Mouse (Mus musculus) left cerebral cortex, postnatal 25 days (tissue): ENCODE results near the gene Rpl18. TPM values are rescaled to one million over a fixed set of nuclear protein-coding genes. Genes with fewer than 3 reads are reported as not detected.

Experiments
- DNase-seq, 2 experiments: peaks; one replicate each; pipeline ENCODE4 v3.0.0; 2022; ENCODE audit warnings: low spot score in 2 of 2, mixed read lengths in 1 of 2
- intact Hi-C: fragments of 180-260 bp; cut with DNase I; formaldehyde crosslinking; loops from one replicate; pipeline ENCODE4 v1.15.1; 2025
- total RNA-seq, 2 experiments: library from RNA; stranded (reverse); gene quantifications; 2 replicates each; pipeline ENCODE4 v1.2.3; 2021

Rpl18 gene
- total RNA-seq = 100 to 1,000 TPM; 315 to 323 TPM

DNA sequence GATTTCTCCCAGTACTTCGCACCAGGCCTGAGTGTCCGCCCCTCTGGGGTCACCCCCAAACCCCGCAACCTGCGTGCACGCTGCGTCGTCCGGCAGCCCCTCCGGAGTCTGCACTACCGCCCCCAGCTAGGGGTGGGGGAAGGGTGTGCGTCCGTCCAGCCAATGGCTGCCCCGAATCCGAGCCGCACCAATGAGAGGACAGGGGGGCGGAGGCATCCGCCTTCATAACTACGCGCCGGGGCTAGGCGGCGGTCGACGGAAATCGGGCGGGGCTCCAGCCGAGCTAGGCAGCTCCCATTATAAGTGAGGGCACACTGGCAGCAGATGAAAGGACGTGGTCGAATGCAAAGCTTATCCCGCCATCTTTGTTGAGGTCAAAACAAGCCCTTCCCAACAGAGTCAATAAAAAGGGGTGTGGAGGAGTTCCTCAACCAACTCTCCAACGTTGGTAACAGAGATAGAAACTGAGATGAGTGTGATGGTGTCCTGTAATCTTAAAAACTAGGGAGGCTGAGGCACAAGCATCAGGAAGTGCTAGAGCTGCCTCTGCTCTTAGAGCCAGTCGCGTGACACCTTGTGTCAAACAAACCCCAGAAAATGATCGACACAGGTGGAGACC is at the start of gene Rpl18:
TSS of gene Rpl18 (plus strand) at position 368 of the 619 bp plus-strand sequence.
- DNase-seq = peak; percentile 98 to 99
- intact Hi-C loops = loop anchor here (5.0 kb wide), 1 partner anchor 87 kb away; no protein-coding TSS in a partner anchor

- DNase-seq = no peak
- intact Hi-C loops = no loop called here
These were observed 49.1 kb upstream of the Rpl18 start, which contains the start of gene Fut2 for GRCm38 (mm10) chr7:45666161-45666560. Gene Fut2, minus strand, starts transcription at chr7:45666394.

DNA sequence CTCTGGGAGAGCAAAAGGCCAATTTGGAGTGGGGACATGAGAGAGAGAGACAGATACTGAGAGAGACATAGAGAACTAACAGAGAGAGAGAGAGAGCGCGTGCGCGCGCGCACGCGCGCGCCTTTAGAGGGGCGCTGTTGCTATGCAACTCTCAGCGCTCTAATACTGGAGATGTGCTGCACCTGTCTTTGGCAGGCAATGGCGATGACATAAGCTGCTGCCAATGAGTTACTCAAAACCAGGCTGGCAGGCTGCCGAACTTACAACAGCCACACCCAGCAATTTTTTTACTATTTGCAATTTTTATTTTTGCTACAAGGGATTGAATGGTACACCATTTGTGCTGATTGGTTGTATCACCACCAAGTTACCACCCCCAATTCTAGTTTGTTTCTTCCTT is 47.5 kb upstream of the Rpl18 start:
- intact Hi-C loops = no loop called here
- peak in 1 of 2 experiments; percentile 33 for DNase-seq

DNA sequence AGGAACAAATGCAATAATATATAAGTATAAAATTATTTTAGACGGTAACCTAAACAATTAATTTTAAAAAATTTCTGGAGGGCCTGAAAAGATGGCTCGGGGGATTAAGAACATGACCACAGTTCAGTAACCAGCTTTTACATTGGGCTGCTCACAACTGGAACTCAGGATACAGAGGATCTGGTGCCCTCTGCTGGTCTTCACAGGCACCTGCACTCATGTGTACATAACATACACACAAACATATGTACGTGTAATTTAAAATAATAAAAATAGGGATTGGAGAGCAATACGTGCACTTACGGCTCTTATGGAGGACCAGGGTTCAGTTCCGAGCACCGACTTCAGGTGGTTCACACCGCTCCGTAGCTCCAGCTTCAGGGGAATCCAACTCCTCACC is 46.3 kb upstream of the Rpl18 start:
- DNase-seq = no peak
- intact Hi-C loops = no loop called here

- no peak for DNase-seq
- intact Hi-C loops = no loop called here
These were observed 37.5 kb upstream of the Rpl18 start for GRCm38 (mm10) chr7:45677627-45678295.

GRCm38 (mm10) chr7:45678513-45678912 is 36.7 kb upstream of the Rpl18 start:
- intact Hi-C loops = no loop called here
- DNase-seq = no peak

- intact Hi-C loops = loop anchor here (5.0 kb wide), 2 partner anchors 73 to 88 kb away; no protein-coding TSS in a partner anchor
- no peak for DNase-seq
These were observed 35.2 kb upstream of the Rpl18 start for GRCm38 (mm10) chr7:45679966-45680621.

DNA sequence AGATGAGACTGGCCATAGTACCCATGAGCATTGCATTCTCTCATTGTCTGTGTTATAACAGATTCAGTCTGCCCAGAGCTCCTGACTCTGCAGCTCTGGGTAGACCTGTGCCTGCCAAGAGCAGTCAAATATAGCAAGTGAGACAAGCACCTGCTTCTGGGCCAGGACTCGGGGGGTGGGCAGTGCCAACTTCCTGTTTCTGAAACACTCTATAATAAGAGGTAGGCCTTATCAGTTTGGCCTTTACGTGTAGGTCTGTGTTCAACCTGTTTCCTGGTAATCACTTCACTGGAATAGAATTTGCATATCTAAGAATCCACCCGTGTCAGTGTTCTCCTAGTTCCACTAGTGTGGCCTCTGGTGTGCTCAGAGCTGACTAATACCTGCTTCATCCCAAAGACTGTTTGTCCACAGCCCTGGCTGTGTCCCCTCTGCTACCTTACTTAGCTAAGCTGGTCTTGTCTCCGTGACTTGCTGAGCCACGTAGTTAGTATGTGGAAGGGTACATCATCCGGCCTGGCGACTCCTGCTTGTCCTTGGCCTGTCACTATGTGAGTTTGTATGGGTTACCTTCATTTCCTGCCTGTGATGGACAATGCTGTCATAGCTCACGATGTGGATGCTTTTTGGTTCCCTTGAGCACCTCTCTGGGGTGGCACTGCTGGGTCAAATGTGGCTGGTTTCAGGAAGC is 34.1 kb upstream of the Rpl18 start:
- intact Hi-C loops = loop anchor here (5.0 kb wide), 2 partner anchors 74 to 89 kb away; no protein-coding TSS in a partner anchor
- no peak for DNase-seq

GRCm38 (mm10) chr7:45682144-45683126 is 32.8 kb upstream of the Rpl18 start:
- intact Hi-C loops = loop anchor here (5.0 kb wide), 2 partner anchors 75 to 90 kb away; no protein-coding TSS in a partner anchor
- DNase-seq = peak; percentile 82 to 89

- intact Hi-C loops = loop anchor here (5.0 kb wide), 2 partner anchors 76 to 91 kb away; no protein-coding TSS in a partner anchor
- DNase-seq = no peak
These were observed 31.7 kb upstream of the Rpl18 start, which contains the start of gene Ntn5 for GRCm38 (mm10) chr7:45683396-45684050. Gene Ntn5, plus strand, starts transcription at chr7:45684022.

DNA sequence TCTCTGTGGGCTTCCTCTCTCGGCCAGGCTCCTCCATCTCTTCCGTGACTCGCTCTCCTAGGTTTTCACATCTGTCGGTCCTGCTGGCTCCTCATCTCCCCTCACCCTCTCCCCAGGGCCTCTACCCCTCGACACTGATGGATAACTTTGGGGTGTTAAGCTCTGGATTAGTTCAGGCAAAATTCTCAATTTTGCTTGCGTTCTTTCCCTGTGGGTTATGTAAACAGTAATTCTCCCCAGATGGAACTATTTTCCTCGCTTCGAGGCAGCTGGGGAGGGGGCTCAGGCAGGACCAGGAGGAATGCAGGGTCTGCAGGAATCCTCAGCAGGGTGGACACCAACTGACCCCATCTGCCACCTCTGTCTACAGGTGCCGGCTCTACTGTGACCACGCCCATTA is 29.4 kb upstream of the Rpl18 start:
- DNase-seq = no peak
- intact Hi-C loops = no loop called here

DNA sequence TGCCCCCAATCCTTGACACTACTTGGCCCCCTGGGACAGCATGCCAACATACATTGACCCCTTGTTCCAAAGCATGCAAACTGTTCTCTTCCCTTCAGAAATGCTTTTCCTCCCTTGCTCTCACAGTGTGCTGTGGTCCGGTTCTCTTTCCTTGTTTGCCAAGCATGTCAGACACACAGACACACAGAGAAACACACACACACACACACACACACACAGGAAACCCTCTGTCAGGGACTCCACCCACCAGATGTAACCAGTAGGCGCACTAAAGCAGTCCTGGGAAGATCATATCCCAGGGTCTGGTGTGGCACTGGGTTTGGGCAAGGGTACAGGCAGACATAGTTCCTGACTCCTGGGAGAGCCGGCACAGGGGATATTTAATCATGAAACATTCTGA is 28.4 kb upstream of the Rpl18 start:
- intact Hi-C loops = no loop called here
- DNase-seq = no peak

DNA sequence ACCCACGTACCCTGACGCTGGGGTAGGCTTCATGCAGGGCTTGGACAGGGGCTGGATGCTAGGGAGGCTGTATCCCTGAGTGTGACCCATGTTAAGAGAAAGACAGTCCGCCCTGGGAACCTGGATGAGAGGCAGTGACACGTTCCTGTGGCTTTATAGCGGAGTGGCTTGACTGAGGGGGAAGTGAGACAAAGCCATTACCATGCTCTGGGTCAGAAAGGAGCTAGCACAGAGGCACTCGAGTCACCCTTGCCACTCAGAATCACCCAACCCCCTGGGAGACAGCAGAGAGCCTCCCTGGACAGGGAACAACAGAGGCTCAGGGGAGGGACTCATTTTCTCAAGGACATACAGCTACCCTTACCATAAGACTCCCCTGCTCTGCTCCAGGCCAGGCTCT is 26.2 kb upstream of the Rpl18 start:
- no peak for DNase-seq
- intact Hi-C loops = no loop called here

DNA sequence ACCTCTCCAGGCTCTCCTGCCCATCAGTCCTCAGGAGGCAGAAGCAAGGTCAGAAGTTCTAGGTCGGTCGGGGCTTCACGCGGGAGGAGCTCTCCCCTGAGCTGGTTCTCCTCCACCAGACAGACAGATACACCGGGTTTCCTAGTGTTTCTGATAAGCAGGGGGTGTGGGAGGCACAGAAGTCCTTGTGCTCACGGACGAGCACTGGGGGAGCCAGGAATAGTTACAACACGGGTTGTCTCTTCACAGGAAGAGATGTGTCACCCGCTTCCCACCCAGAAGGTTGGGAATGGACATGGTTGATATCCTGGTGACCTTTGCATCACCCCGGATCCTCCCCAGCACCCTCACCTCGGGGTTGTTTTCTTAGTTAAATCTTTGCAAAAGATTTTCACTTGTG is 25.5 kb upstream of the Rpl18 start:
- DNase-seq = no peak
- intact Hi-C loops = no loop called here

GRCm38 (mm10) chr7:45692364-45692763 is 22.9 kb upstream of the Rpl18 start:
- DNase-seq = no peak
- intact Hi-C loops = no loop called here

DNA sequence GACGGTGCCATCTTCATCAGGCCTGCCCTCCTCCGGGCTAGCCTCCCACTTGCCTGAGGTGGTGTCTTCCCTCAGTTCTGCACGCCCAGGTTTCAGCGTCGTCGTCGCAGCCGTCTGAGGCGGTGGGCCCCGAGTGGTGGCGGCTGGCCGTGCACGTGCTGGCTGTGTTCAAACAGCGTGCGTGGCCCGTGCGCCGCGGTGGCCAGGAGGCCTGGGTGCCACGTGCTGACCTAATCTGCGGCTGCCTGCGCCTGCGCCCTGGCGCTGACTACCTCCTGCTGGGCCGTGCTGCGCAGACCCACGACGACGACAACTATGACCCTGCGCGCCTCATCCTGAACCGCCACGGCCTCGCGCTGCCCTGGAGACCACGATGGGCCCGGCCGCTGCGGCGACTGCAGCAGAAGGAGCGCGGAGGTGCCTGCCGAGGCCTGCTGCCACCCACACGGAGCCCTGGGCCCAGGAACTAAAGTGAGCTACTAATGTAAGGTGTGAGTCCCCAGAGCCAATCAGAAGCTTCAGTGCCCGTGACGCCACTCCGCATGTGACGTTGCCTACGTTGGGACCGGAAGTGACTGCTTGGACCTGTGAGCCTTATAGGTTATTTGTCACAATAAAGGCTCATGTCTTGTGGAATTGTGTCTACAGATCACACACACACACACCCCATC is 21.2 kb upstream of the Rpl18 start, which contains the start of gene Sec1:
TSS of gene Sec1 (minus strand) at position 482 of the 671 bp plus-strand sequence.
- intact Hi-C loops = no loop called here
- no peak for DNase-seq

GRCm38 (mm10) chr7:45695098-45695497 is 20.2 kb upstream of the Rpl18 start:
- intact Hi-C loops = no loop called here
- no peak for DNase-seq

- no peak for DNase-seq
- intact Hi-C loops = no loop called here
These were observed 17.4 kb upstream of the Rpl18 start for GRCm38 (mm10) chr7:45697894-45698293.
